Mouse (Mus musculus) liver, embryonic 16.5 days (tissue): Measurements from ENCODE around the gene Hexim2. TPM values are rescaled to one million over a fixed set of nuclear protein-coding genes. Genes with fewer than 3 reads are reported as not detected.

Source experiments
- ATAC-seq: fragments of 200-750 bp; cut with Nextera tagmentation; 2 replicates; pipeline ENCODE4 v1.8.0; 2017; ENCODE audit warnings: low read depth, mild to moderate bottlenecking, moderate number of reproducible peaks, moderate library complexity
- H3K27ac ChIP-seq: fragments of 300-500 bp; sonication (generic); 2 replicates; pipeline ENCODE4 v1.5.1; 2014; ENCODE audit warnings: mild to moderate bottlenecking, low read length
- H3K27me3 ChIP-seq: fragments of 300-500 bp; sonication (generic); 2 replicates; pipeline ENCODE4 v1.6.1; 2014; ENCODE audit warnings: low read depth, low read length, mixed read lengths; ENCODE audit not compliant: control insufficient read depth, insufficient read depth
- H3K36me3 ChIP-seq: fragments of 300-500 bp; sonication (generic); 2 replicates; pipeline ENCODE4 v1.6.1; 2014; ENCODE audit warnings: mild to moderate bottlenecking; ENCODE audit not compliant: control insufficient read depth, insufficient read depth
- H3K4me1 ChIP-seq: fragments of 300-500 bp; sonication (generic); 2 replicates; pipeline ENCODE4 v1.6.1; 2014; ENCODE audit warnings: low read depth, low read length, mixed read lengths; ENCODE audit not compliant: control insufficient read depth
- H3K4me2 ChIP-seq: fragments of 300-500 bp; sonication (generic); 2 replicates; pipeline ENCODE4 v1.6.1; 2014; ENCODE audit warnings: low read depth, low read length, mixed read lengths
- H3K4me3 ChIP-seq: fragments of 300-500 bp; sonication (generic); 2 replicates; pipeline ENCODE4 v1.5.1; 2014; ENCODE audit warnings: low read depth, mild to moderate bottlenecking, low read length
- H3K9ac ChIP-seq: fragments of 300-500 bp; sonication (generic); 2 replicates; pipeline ENCODE4 v1.6.1; 2014; ENCODE audit warnings: low read depth, low read length
- H3K9me3 ChIP-seq: fragments of 300-500 bp; sonication (generic); replicated peaks from 2 replicates; pipeline ENCODE4 v1.6.1; 2016; ENCODE audit warnings: low read length; ENCODE audit not compliant: control insufficient read depth
- WGBS: fragments of 180-500 bp; shearing (Covaris S2); extraction: QIAGEN DNeasy Blood & Tissue Kit; methylation state at CpG from one replicate; pipeline ENCODE4 v1.1.7; 2014; ENCODE audit not compliant: insufficient replicate concordance; 5-methylcytosine and 5-hydroxymethylcytosine counted together
- polyA plus RNA-seq: library from polyadenylated mRNA; unstranded; fragments of >200 nt; fragmentation: Nextera tagmentation; extraction: Ambion mirVana; gene quantifications from 2 replicates; pipeline ENCODE4 v1.2.1, GENCODE M21; 2015

Gene Hexim2
- polyA plus RNA-seq, 1 experiment from 2014 or later = 5.2 TPM

- no peak overlapping the region for H3K9ac ChIP-seq
- peak overlapping the region; percentile 15; the same call in 1 of the 2 replicates for H3K4me2 ChIP-seq
- H3K4me1 ChIP-seq = peaks cover 7% of the 10 kb centered on the region
- no peak overlapping the region for H3K27ac ChIP-seq
- no peaks in the 10 kb centered on the region for H3K36me3 ChIP-seq
- 53% methylated on average over 7 of the region's 7 CpGs for WGBS
- ATAC-seq = no peak
- H3K27me3 ChIP-seq = peaks cover 27% of the 10 kb centered on the region
- no peaks in the 10 kb centered on the region for H3K9me3 ChIP-seq
- peak overlapping the region; percentile 57 for H3K4me3 ChIP-seq
Measured at GRCm38 (mm10) chr11:103173041-103173770, 41.0 kb downstream of the Hexim2 start.

- Histone ChIP-seq H3K4me2 (peak overlapping the region; percentile 22; the same call in 1 of the 2 replicates), H3K27ac (peak overlapping the region; percentile 59), H3K9me3 (no peaks in the 10 kb centered on the region), H3K4me1 (peaks cover 7% of the 10 kb centered on the region), H3K9ac (no peak overlapping the region; the same call in 1 of the 2 replicates), H3K27me3 (peaks cover 27% of the 10 kb centered on the region), H3K36me3 (no peaks in the 10 kb centered on the region), H3K4me3 (peak overlapping the region; percentile 7; the same call in 1 of the 2 replicates)
- 57% methylated on average over 11 of the region's 11 CpGs for WGBS
- ATAC-seq = no peak
Measured at GRCm38 (mm10) chr11:103173771-103174344, 41.6 kb downstream of the Hexim2 start.

GRCm38 (mm10) chr11:103174411-103174832 is 42.2 kb downstream of the Hexim2 start:
- H3K9ac ChIP-seq = no peak overlapping the region
- no peaks in the 10 kb centered on the region for H3K36me3 ChIP-seq
- 21% methylated on average over 5 of the region's 5 CpGs for WGBS
- no peaks in the 10 kb centered on the region for H3K9me3 ChIP-seq
- H3K27ac ChIP-seq = peak overlapping the region; percentile 59
- ATAC-seq = no peak
- peak overlapping the region; percentile 22 for H3K4me2 ChIP-seq
- peaks cover 7% of the 10 kb centered on the region for H3K4me1 ChIP-seq
- H3K4me3 ChIP-seq = peak overlapping the region; percentile 6
- H3K27me3 ChIP-seq = peaks cover 26% of the 10 kb centered on the region

GRCm38 (mm10) chr11:103174891-103175391 is 42.7 kb downstream of the Hexim2 start:
- Histone ChIP-seq H3K9me3 (no peaks in the 10 kb centered on the region), H3K4me2 (peak overlapping the region; percentile 22; the same call in 1 of the 2 replicates), H3K9ac (no peak overlapping the region), H3K27ac (peak overlapping the region; percentile 59), H3K27me3 (peaks cover 21% of the 10 kb centered on the region), H3K4me1 (peaks cover 7% of the 10 kb centered on the region), H3K36me3 (no peaks in the 10 kb centered on the region), H3K4me3 (peak overlapping the region; percentile 6; the same call in 1 of the 2 replicates)
- peak; percentile 61 for ATAC-seq
- WGBS = 15% methylated on average over 8 of the region's 8 CpGs

GRCm38 (mm10) chr11:103175688-103176442 is 43.6 kb downstream of the Hexim2 start:
- H3K27ac ChIP-seq = no peak overlapping the region
- WGBS = 42% methylated on average over 14 of the region's 14 CpGs
- no peaks in the 10 kb centered on the region for H3K9me3 ChIP-seq
- no peak for ATAC-seq
- no peak overlapping the region for H3K9ac ChIP-seq
- H3K27me3 ChIP-seq = peaks cover 12% of the 10 kb centered on the region
- H3K4me2 ChIP-seq = peak overlapping the region; percentile 18; the same call in 1 of the 2 replicates
- no peaks in the 10 kb centered on the region for H3K36me3 ChIP-seq
- no peak overlapping the region for H3K4me3 ChIP-seq
- H3K4me1 ChIP-seq = peaks cover 7% of the 10 kb centered on the region

GRCm38 (mm10) chr11:103176510-103176909 is 44.3 kb downstream of the Hexim2 start:
- H3K4me3 ChIP-seq = no peak overlapping the region
- no peak overlapping the region for H3K27ac ChIP-seq
- WGBS = 79% methylated on average over 1 of the region's 1 CpGs
- no peak for ATAC-seq
- no peak overlapping the region for H3K4me2 ChIP-seq
- H3K4me1 ChIP-seq = peaks cover 5% of the 10 kb centered on the region
- H3K36me3 ChIP-seq = no peaks in the 10 kb centered on the region
- no peak overlapping the region for H3K9ac ChIP-seq
- peaks cover 6% of the 10 kb centered on the region for H3K27me3 ChIP-seq
- H3K9me3 ChIP-seq = no peaks in the 10 kb centered on the region

GRCm38 (mm10) chr11:103177216-103177615 is 45.0 kb downstream of the Hexim2 start:
- Histone ChIP-seq H3K27me3 (no peaks in the 10 kb centered on the region; the same call in 1 of the 2 replicates), H3K4me1 (peaks cover 2% of the 10 kb centered on the region; the same call in 1 of the 2 replicates), H3K4me3 (no peak overlapping the region), H3K36me3 (no peaks in the 10 kb centered on the region), H3K9me3 (no peaks in the 10 kb centered on the region), H3K27ac (0 out of 2 replicates have a peak overlapping the region, but pooled peaks have one; percentile 11), H3K9ac (no peak overlapping the region), H3K4me2 (peak overlapping the region; percentile 3; the same call in 1 of the 2 replicates)
- ATAC-seq = no peak
- WGBS = 49% methylated on average over 5 of the region's 5 CpGs

GRCm38 (mm10) chr11:103177815-103178485 is 45.7 kb downstream of the Hexim2 start:
- ATAC-seq = peak; percentile 30
- Histone ChIP-seq H3K36me3 (no peaks in the 10 kb centered on the region), H3K27ac (no peak overlapping the region), H3K27me3 (no peaks in the 10 kb centered on the region), H3K4me1 (peaks cover 2% of the 10 kb centered on the region; the same call in 1 of the 2 replicates), H3K4me3 (no peak overlapping the region), H3K9me3 (no peaks in the 10 kb centered on the region), H3K9ac (no peak overlapping the region), H3K4me2 (peak overlapping the region; percentile 3; the same call in 1 of the 2 replicates)
- 38% methylated on average over 15 of the region's 15 CpGs for WGBS
